Mouse (Mus musculus) heart, embryonic 13.5 days (tissue): ENCODE measurements at regions not wholly inside any gene's neighbourhood (a gene's known extent, or its start where the extent isn't known, plus 50 kb on each side); places are given as distances from the start of the nearest gene placed in this dataset.
"Not testable (repeated sequence)": the region's sequence is repeated elsewhere in the genome, so short reads cannot be mapped to it uniquely, and the experiment has no call there.

Experiments
- ATAC-seq: fragments of 200-750 bp; cut with Nextera tagmentation; 2 replicates; pipeline ENCODE4 v1.8.0; 2017; ENCODE audit warnings: moderate TSS enrichment; ENCODE audit not compliant: insufficient number of reproducible peaks, low FRiP score, low TSS enrichment; ENCODE audit errors: extremely low read depth
- H3K27ac ChIP-seq: fragments of 300-500 bp; sonication (generic); replicated peaks from 2 replicates; pipeline ENCODE4 v1.5.1; 2015; ENCODE audit warnings: moderate library complexity, mild to moderate bottlenecking, inconsistent platforms
- H3K27me3 ChIP-seq: fragments of 300-500 bp; sonication (generic); replicated peaks from 2 replicates; pipeline ENCODE4 v1.6.1; 2015; ENCODE audit warnings: mild to moderate bottlenecking, inconsistent platforms
- H3K36me3 ChIP-seq: fragments of 300-500 bp; sonication (generic); 2 replicates; pipeline ENCODE4 v1.6.1; 2015; ENCODE audit warnings: mild to moderate bottlenecking, inconsistent platforms
- H3K4me1 ChIP-seq: fragments of 300-500 bp; sonication (generic); 2 replicates; pipeline ENCODE4 v1.6.1; 2015; ENCODE audit warnings: inconsistent platforms
- H3K4me2 ChIP-seq: fragments of 300-500 bp; sonication (generic); 2 replicates; pipeline ENCODE4 v1.6.1; 2015; ENCODE audit warnings: inconsistent platforms, mild to moderate bottlenecking, moderate library complexity
- H3K4me3 ChIP-seq: fragments of 300-500 bp; sonication (generic); 2 replicates; pipeline ENCODE4 v1.5.1; 2015; ENCODE audit warnings: moderate library complexity, mild to moderate bottlenecking, inconsistent platforms
- H3K9ac ChIP-seq: fragments of 300-500 bp; sonication (generic); 2 replicates; pipeline ENCODE4 v1.6.1; 2015; ENCODE audit warnings: inconsistent platforms, mild to moderate bottlenecking, moderate library complexity
- H3K9me3 ChIP-seq: fragments of 300-500 bp; sonication (generic); 2 replicates; pipeline ENCODE4 v1.6.1; 2016; ENCODE audit warnings: inconsistent platforms
- WGBS: fragments of 180-500 bp; shearing (Covaris S2); methylation state at CpG from one replicate; pipeline ENCODE4 v1.1.7; 2015; ENCODE audit warnings: mixed read lengths; 5-methylcytosine and 5-hydroxymethylcytosine counted together

DNA sequence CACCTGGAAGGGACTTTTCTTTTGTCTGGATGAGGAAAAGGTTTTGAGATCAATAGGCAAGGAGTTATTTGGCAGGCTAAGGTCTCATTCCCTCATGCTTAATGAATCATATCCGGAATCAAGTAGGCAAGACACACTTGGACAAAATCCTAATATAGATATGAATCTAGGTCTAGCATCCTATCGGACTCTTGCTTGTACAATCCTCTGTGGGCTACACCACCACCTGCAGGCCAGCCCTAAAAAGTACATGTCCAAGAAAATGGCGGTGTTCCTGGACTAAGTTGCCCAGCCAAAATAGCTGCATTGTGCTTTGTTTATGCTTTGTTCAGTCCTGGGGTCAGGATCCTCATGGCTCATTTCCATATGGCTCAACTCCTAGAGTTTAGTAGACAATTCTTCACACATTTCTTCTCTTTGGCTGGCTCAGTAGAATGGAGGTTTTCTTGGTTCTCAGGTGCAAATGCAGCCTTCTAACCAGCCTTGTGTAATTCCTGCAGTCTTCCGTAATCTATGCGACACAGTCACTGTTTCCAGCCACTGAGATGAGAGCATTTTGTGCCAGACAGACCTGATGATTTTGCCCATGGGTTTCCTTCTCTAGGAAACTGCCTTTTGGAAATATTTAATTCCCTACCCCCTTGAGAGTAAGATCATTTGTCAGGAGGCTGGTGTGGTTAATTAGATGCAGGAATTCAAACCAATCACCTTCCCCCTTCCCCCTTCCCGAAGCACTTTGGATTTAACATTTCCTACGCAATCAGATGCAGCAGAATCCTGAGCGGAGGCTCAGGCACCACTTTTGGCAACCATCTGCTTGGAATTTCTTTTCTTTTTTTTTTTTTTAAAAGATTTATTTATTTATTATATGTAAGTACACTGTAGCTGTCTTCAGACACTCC is 80.6 kb upstream of the Tcf12 start:
- Histone ChIP-seq H3K27me3 (no peaks in the 10 kb centered on the region), H3K9ac (no peak overlapping the region), H3K9me3 (no peaks in the 10 kb centered on the region), H3K4me2 (no peak overlapping the region), H3K36me3 (no peaks in the 10 kb centered on the region), H3K4me1 (peaks cover 6% of the 10 kb centered on the region), H3K4me3 (no peak overlapping the region), H3K27ac (no peak overlapping the region)
- WGBS, result 48% methylated on average over 8 of the region's 8 CpGs
- no peak for ATAC-seq

DNA sequence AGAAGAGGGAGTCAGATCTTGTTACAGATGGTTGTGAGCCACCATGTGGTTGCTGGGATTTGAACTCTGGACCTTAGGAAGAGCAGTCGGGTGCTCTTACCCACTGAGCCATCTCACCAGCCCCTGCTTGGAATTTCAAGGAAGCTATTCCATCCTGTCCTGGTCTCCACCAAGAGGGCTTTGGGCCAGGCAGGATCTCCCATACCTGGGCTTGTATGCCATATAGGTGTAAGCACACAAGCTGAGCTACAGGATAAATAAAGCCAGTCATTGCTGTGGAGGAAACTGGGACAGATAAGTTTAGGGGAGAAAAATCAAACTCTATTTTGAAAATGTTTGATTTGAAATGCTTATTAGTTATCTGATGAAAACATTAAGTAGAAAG is 81.3 kb upstream of the Tcf12 start:
- ATAC-seq, H3K4me3 ChIP-seq, H3K9me3 ChIP-seq, H3K27me3 ChIP-seq, H3K9ac ChIP-seq, H3K36me3 ChIP-seq, H3K27ac ChIP-seq, H3K4me2 ChIP-seq: not testable (repeated sequence)
- WGBS, result 85% methylated on average over 1 of the region's 1 CpGs
- peaks cover 11% of the 10 kb centered on the region for H3K4me1 ChIP-seq

DNA sequence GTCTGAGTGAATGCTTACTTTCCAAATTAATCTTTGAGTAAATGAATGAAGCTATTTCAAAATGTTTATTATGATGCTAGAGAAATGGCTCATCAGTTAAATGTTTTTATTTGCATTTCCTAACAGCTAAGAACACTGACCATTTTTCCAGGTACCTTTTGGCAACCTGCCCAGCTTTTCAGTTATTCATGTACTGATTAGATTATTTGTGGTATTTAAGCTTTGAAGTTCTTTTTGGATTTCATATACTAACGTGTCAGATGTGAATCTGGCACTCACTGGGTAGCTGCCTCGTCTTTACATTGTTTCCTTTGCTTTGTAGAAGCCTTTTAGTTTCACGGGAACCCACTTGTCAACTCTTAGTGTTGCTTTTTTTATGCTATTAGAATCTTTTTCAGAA is 79.3 kb upstream of the Zfp280d start:
- H3K4me2 ChIP-seq, result no peak overlapping the region
- H3K36me3 ChIP-seq, result no peaks in the 10 kb centered on the region
- H3K4me3 ChIP-seq, result no peak overlapping the region
- no peak overlapping the region for H3K9ac ChIP-seq
- H3K27me3 ChIP-seq, result no peaks in the 10 kb centered on the region
- 34% methylated on average over 3 of the region's 3 CpGs for WGBS
- ATAC-seq, result no peak
- H3K27ac ChIP-seq, result no peak overlapping the region
- peaks cover 11% of the 10 kb centered on the region for H3K4me1 ChIP-seq
- H3K9me3 ChIP-seq, result peaks cover 3% of the 10 kb centered on the region; the same call in 1 of the 2 replicates

DNA sequence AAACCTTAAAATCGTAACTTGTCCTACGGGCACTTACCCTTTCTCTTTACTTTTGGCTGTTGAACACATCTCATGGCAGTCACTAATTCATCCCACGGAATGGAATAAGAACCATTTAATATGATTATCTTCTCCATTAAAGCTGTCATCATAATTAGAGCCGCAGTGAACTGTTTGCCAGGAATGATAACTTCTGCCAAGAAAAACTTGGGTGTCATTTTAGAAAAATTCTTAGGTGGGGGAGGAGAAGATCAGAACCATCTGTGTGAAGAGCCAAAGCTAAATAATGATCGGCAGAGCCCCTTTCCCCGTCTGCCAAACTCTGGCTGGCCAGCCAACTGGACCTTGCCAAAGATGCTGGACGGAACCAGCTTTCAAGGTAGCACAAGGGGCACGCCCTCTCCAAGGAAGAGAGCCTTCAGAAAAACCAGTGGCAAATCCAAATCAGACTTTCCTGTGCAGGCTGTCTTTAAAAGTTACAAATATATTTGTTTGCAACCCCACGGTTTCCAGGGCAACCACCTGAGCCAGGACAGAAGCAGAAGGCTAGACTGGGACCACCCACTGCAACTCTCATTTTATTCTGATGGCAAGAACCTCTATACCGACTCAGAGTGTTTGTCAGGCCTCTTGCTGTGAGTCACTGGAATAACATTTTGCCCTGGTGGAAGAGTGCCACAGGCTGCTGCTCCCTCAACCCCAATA is 77.9 kb upstream of the Zfp280d start:
- Histone ChIP-seq H3K36me3 (no peaks in the 10 kb centered on the region), H3K4me2 (no peak overlapping the region), H3K9me3 (peaks cover 3% of the 10 kb centered on the region; the same call in 1 of the 2 replicates), H3K4me3 (no peak overlapping the region), H3K4me1 (peaks cover 11% of the 10 kb centered on the region), H3K27ac (no peak overlapping the region), H3K9ac (no peak overlapping the region), H3K27me3 (no peaks in the 10 kb centered on the region)
- 61% methylated on average over 10 of the region's 10 CpGs for WGBS
- no peak for ATAC-seq

DNA sequence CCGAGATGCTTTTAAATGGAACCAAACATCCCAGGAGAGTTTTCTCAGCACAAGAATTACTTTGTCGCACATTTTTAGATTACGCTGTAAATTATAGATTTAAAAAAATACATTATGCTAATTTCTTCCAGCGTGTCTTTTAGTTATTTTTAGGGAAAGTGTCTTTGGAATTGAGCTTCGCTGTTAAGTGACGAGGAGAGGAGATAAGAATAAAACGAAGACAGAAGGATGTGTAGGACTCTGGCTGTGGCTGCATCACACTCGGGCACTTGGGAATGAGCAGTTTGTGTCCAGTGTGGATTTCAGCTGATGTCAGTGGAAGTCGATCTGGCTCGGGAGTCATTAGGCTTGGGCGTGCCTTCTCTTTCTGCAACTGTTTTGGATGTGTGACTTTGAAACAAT is 77.3 kb upstream of the Zfp280d start:
- no peak overlapping the region for H3K9ac ChIP-seq
- ATAC-seq, result no peak
- no peaks in the 10 kb centered on the region for H3K27me3 ChIP-seq
- peaks cover 11% of the 10 kb centered on the region for H3K4me1 ChIP-seq
- peak overlapping the region; percentile 9; the same call in 1 of the 2 replicates for H3K4me2 ChIP-seq
- 54% methylated on average over 11 of the region's 11 CpGs for WGBS
- H3K27ac ChIP-seq, result no peak overlapping the region
- H3K9me3 ChIP-seq, result peaks cover 3% of the 10 kb centered on the region; the same call in 1 of the 2 replicates
- no peaks in the 10 kb centered on the region for H3K36me3 ChIP-seq
- no peak overlapping the region for H3K4me3 ChIP-seq

DNA sequence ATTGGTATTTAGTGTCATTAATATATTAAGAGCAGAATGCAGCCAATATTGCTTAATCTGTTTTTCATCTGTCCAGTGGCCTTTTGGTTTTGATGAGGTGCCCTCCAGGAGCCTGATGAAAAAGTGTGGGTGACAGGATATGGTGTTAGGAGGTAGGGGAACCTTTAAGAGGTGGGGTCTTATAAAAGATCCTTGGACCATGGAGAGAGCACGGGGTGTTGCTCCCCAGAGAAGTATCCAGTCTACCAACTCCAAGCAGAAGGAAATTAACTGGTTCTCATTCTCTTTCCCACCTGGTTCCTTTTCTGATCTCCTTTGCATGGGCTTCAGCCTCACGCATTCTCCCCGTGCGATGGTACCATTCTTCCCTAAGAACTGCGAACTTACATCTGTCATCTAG is 75.7 kb upstream of the Zfp280d start:
- H3K4me3 ChIP-seq, result no peak overlapping the region
- ATAC-seq, result no peak
- 89% methylated on average over 5 of the region's 5 CpGs for WGBS
- peaks cover 3% of the 10 kb centered on the region; the same call in 1 of the 2 replicates for H3K9me3 ChIP-seq
- H3K36me3 ChIP-seq, result no peaks in the 10 kb centered on the region
- H3K4me1 ChIP-seq, result peaks cover 11% of the 10 kb centered on the region
- no peak overlapping the region for H3K9ac ChIP-seq
- no peaks in the 10 kb centered on the region for H3K27me3 ChIP-seq
- no peak overlapping the region for H3K4me2 ChIP-seq
- no peak overlapping the region for H3K27ac ChIP-seq

DNA sequence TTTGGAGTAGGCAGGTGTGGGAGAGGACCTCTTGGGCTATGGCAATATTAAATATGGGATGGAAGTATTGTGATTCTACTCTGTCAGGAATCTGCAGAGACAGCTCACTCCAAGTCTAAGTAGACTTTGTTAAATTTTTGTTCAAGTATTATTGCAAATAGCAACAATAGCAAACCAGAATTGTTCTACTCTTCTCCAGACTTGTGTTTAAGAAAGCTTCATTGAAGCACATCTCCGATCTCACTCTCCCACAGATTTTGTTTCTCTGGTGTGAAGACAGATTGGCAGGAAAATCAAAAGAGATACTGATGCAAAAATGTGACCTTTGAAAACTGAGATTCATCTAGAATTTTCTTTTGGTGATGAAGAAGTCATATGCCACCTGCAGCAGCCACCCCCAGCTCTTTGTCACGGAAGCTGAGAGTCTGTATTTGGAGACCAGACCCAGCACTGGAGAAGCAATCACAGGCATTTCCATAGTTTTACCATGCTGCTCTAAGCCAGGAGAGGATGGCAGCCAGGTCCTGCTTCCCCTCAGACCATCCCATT is 70.2 kb upstream of the Zfp280d start:
- Histone ChIP-seq H3K36me3 (no peaks in the 10 kb centered on the region), H3K27ac (no peak overlapping the region), H3K4me3 (no peak overlapping the region), H3K4me2 (no peak overlapping the region), H3K9ac (no peak overlapping the region), H3K9me3 (peaks cover 3% of the 10 kb centered on the region; the same call in 1 of the 2 replicates), H3K27me3 (no peaks in the 10 kb centered on the region), H3K4me1 (no peaks in the 10 kb centered on the region)
- 77% methylated on average over 2 of the region's 2 CpGs for WGBS
- ATAC-seq, result no peak

DNA sequence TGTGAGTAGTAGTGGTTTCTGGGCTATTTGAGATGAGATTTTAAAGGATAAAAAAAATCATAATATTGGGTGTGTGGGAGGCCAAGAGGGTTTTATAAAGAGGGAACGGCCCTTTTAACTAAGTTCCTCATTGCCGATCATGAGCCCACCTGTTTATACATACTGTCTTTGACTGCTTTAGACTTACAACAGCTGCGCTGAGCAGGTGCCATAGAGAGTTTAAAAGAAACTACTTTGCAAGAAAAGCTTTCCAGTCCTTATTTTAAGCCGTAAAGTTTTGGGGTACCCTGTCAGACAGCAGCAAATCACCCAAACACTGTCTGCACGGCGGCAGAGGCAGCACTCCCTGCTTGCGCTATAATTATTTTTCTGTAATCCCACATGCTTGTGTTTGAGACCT is 68.8 kb upstream of the Zfp280d start:
- 83% methylated on average over 7 of the region's 7 CpGs for WGBS
- Histone ChIP-seq H3K4me1 (no peaks in the 10 kb centered on the region), H3K36me3 (no peaks in the 10 kb centered on the region), H3K4me2 (no peak overlapping the region), H3K27me3 (no peaks in the 10 kb centered on the region), H3K4me3 (no peak overlapping the region), H3K9me3 (no peaks in the 10 kb centered on the region), H3K27ac (no peak overlapping the region), H3K9ac (no peak overlapping the region)
- ATAC-seq, result no peak

DNA sequence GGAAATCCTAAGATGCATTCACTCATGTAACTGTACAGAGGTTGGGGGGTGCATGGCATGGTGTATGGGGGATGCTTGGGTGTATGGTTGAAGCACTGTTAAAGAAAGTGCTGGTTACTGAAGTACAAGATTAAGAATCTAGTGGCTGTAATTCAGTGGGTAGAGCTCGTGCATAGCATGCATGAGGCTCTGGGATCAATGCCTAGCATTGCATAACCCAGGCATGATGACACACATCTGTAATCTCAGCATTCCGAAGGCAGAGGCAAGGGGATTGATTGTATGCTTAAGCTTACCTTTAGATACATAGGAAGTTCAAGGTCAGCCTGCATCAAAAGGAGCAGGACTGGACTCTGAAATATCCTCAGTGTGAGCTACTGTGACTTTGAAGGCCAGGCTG is 67.7 kb upstream of the Zfp280d start:
- H3K4me1 ChIP-seq, result no peaks in the 10 kb centered on the region
- WGBS, result 66% methylated on average over 2 of the region's 2 CpGs
- no peak for ATAC-seq
- H3K9ac ChIP-seq, result no peak overlapping the region
- H3K4me2 ChIP-seq, result no peak overlapping the region
- no peaks in the 10 kb centered on the region for H3K36me3 ChIP-seq
- H3K27me3 ChIP-seq, result no peaks in the 10 kb centered on the region
- H3K4me3 ChIP-seq, result no peak overlapping the region
- H3K9me3 ChIP-seq, result no peaks in the 10 kb centered on the region
- no peak overlapping the region for H3K27ac ChIP-seq

DNA sequence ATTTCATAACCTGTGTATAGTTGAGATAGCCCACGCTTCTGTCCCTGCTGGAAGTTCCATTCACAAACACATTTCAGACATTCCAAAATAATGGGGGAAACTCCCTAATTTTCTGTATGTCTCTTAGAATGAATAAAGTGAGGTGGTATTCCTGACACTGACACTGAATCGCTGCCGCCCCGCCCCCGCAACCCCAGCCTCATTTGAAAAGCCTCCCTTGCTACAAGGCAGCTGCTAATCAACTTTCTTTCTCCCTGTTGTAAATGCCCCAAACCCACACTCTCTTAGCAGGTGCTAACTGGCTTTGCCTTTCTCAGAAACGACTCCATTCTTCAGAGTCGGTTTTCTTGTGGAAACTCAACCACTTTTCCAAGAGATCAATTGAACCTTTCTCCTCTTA is 66.4 kb upstream of the Zfp280d start:
- no peak overlapping the region for H3K4me2 ChIP-seq
- no peaks in the 10 kb centered on the region for H3K27me3 ChIP-seq
- H3K4me3 ChIP-seq, result no peak overlapping the region
- H3K36me3 ChIP-seq, result no peaks in the 10 kb centered on the region
- H3K9ac ChIP-seq, result no peak overlapping the region
- no peak overlapping the region for H3K27ac ChIP-seq
- 42% methylated on average over 7 of the region's 7 CpGs for WGBS
- no peaks in the 10 kb centered on the region for H3K4me1 ChIP-seq
- no peaks in the 10 kb centered on the region for H3K9me3 ChIP-seq
- no peak for ATAC-seq

DNA sequence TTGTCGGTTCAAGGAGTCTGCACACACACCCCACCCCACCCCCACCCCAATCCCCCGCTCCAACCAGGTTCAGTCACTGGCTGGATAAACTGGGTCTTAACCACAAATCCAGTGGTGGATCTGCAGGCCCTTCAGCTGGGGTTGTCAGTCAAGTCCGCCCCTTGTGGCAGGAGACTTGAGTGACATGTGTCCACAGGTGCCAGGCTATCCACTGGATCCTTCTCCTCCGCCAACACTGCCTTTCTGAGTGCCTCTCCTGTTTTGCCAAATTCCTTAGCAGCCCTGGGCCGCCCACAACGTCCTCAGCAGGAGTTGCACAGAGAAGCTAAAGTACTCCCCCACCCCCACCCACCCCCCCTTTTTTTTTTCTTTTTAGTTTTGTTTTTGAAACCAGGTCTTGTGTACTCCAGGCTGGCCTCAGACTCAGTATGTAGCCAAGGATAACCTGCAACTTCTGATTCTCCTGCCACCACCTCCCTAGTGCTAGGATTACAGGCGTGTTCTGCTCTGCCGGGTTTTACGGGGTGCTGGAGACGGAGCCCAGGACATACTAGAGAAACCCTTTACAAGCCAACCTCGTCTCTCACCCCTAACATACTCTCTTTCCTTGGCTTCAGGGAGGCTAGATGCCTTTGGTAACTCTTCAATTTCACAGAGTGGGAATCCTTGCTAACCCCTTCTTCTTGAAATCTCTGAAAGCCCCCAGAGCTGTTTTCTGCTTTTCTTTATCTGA is 57.2 kb upstream of the Zfp280d start:
- no peak overlapping the region for H3K9ac ChIP-seq
- H3K27me3 ChIP-seq, result no peaks in the 10 kb centered on the region
- ATAC-seq, result no peak
- H3K36me3 ChIP-seq, result no peaks in the 10 kb centered on the region
- no peak overlapping the region for H3K27ac ChIP-seq
- H3K4me1 ChIP-seq, result no peaks in the 10 kb centered on the region
- WGBS, result 63% methylated on average over 11 of the region's 11 CpGs
- 0 out of 2 replicates have a peak, but pooled peaks cover 4% of the 10 kb centered on the region for H3K9me3 ChIP-seq
- H3K4me3 ChIP-seq, result no peak overlapping the region
- no peak overlapping the region for H3K4me2 ChIP-seq
